Mouse (Mus musculus): ENCODE measurements around the gene Cadps.

Gene Cadps

DNA sequence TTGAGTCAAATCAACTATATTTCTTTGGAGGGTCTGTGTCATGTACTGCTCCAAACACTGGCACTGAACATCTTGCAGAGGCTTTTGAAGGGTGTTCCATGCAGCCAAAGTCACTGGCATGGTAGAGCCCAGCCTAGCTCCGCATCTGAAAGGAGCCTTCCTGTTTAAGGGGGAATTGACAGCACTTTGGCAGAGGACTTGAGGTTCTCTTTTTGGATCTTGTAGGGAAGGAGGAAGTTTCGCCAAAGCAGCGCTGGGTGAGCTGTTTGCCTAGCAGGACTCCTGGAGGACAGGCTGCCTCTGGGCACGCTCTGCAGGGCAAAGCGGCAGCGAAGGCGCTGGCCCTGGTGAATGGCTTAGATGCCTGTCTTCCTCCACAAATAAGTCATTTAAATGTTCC is 363.2 kb downstream of the Cadps start:
- DNase-seq: no peak

DNA sequence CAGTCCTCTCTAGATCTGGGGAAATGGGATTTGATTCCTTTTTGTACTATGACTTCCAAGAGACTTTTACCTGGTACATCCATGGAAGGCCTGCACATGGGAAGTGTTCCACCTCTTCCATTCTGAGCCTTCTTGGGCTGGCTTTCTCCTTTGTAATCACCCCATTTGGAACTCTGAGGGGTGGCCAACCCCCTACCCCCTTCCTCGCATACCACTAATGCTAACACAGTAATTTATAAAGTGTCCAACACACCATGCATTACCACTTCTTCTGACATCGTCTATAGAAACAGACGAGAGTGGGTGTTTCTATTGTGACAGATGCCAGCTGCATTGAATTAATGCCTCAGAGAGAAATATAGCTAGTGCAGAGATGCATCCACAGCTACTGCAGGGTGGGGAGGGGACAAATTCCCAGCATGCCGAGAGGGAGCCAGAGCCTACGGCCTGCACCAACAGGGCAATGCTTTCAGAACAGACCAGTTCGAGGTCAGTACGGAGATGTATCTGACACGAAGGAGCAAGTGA is 367.8 kb downstream of the Cadps start:
- DNase-seq: no peak

DNA sequence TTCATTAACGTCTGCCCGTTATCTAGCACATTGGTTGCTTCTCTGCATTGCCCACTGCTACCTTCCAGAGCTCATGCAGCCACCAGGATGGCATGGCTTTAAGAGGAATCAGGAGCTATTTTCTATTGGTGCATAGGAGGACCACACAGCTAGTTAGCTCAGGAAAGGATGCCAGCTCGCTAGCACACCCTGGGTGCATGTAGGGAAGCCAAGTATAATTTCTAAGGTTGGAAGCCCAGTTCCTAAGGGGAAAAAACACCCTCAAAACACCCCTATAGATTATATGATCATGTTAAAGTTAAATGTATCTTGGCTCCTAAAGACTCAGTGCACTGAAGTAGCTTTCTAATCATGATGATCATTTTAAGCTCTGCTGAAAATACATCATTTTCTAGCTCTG is 372.1 kb downstream of the Cadps start:
- DNase-seq: no peak

DNA sequence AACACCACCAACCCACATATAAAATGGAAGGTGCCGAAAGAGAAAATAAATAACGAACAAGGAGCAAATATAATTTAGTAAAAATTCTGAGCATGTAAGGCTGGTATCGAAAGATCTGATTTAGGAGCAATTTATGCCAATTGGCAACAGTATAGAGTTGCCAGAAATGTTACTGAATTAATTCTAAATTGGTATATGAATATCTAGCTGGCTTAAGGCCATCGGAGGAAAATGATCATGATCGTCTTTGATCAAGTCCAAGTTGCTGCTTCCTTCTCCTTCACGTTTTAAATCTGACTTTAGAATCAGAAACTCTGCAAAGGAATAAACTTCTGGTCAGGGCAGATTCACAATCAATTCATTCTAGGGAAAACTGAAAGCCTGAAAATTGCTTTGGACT is 374.0 kb downstream of the Cadps start:
- no peak for DNase-seq

DNA sequence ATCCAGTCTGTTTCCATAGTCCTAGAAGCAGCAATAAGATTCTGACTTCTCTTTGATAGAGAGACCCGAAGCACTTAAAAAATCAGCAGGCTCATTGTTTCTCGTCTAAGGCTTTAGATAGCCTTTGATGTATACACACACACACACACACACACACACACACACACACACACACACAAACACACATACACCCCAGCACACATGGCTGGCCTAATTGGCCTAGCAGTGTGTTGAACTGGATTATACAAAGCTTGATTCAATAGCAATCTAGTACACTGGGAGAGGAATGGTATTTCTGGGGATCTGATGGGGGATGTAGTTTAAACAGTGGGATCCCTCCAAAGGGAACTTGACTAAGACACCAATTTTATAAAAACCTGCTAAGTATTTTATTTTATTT is 381.9 kb downstream of the Cadps start:
- DNase-seq: no peak

DNA sequence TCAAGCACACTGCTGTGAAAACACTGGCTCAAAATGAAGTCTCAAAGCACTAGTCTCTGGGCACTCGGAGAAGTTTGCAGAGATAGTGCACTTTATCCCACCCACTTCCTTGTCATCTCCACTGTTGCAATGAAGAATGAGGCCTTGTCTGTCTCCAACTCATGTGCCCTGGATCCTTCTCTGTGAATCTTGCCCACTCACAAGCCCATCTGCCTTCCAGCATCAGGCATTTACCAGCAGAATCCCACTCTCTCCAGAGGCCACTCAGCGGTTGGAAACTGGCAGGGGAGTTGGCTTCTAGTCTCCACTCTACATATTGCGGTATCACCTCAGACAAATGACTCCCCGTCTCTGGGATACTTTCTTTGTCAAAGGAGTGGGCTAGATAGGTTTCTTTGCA is 384.9 kb downstream of the Cadps start:
- DNase-seq: no peak

DNA sequence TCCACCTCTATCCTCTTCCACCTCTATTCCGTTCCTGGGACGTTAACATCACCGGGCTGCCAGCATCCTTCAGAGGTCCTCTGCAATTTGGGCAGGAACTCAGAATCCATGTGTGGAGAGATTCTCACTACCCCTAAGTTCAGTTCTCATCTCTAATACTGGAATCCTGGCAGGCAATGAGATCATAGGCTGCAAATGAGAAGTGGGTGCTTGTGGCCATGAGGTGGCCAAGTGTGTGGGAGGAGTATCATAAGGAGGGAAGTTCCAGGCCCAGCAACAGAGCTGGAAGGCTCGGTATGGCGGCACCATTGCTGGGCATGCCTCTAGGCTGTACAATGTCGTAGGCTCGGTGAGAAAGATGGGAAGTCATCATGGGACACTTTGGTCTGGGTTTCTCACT is 385.5 kb downstream of the Cadps start:
- DNase-seq: no peak

DNA sequence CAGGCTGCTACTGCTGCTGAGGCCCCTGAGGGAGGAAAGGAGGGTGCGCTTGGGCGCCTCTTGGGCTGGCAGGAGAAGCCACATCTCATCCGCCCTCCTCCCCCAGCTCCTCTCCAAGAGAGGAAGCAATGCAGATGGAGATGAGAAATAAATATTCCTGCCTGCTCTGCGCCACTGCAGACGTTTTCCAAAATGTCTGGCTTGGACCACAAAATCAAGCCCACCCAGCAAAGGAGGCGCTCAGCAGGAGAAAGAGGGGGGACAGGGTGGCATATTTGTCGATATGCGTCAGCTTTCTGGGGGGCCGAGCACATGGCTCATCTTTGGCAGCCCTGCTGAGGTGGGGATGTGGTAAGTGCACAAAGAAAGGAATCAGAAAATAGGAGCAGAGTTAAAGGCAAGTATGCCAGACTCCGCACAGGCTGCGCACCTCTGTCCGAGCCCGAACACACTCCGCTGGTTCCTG is 385.9 kb downstream of the Cadps start:
- no peak for DNase-seq

DNA sequence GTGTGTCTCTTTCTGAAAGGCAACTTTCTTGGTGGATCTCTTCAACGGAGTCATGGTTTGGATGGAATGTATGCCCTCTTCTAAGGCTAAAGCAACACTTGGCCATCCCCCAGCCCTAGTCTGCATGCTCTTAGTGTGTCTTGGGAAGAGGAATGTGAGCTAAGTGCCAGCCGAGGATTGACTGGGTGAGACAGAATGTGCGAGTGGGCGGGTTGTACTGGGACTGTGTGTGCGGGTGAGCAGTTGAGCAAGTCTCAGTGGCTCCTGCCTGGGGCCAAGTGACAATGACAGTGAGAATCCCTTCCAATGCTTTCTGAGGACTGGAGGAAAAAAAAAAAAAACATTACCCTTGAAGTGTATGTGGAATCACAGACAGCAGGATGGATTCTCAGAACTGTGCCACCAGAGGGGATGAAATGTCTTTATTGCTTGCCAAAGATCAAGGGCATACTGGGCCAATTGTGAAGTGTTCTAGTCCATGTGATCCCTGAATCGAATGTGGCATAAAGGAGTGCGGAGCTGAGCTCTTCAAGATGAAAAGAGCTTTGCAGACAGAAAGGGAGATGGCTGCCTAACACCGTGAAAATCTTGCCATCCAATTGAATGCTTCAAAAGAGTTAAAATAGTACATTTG is 394.7 kb downstream of the Cadps start:
- DNase-seq: peak in 1 of 2 experiments; percentile 2

DNA sequence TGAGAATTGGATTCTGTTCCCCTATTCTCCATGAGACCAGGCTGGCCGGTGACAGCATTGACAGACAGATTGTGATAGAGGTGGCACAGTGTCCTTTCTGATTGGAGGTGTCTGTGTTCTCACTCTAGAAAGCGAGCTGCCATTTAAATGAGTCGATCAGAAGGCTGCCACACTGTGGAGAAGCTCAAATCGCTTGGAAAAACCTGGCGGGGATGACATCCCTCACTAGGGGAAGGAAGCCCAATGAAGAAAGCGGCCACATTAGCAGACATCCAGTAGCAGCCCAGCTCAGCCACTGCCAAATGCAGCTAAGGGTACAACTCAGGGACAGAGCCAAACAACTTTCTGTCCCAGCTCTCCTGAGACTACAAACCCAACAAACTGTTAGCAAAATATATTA is 397.6 kb downstream of the Cadps start:
- no peak for DNase-seq

DNA sequence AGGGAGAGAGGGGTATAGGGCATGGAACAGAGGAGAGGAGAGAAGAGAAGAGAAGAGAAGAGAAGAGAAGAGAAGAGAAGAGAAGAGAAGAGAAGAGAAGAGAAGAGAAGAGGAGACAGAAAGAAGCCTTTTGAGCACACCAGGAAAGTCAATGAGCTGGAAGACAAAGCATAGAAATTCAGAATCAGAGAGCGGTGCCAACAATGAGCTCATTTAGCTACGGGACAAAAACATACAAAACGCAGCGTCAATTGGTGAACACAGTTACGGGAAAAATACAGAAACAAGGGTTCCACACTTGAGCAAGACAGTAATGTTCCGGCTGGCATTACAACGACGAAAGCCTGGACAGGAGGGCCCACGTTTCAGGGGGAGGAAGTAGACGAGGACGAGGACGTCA is 412.6 kb downstream of the Cadps start:
- DNase-seq: no peak

DNA sequence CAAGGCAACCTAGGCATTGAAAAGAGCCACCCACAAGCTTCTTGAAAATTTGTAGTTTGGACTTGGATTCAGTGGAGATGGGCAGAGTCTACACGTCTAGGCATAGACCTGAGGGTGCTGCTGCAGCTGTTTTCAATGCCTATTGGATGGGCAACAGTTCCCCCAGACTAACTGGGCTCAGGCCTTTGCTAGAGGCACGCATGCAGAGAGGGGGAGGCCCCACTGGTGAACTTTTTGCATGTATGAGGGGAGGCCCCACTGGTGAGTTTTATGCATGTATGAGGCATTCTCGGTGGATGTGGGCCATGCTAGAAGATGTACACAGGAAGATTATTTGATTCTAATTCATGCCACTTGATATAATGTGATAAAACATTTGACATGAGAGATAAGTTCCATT is 413.1 kb downstream of the Cadps start:
- DNase-seq: no peak

DNA sequence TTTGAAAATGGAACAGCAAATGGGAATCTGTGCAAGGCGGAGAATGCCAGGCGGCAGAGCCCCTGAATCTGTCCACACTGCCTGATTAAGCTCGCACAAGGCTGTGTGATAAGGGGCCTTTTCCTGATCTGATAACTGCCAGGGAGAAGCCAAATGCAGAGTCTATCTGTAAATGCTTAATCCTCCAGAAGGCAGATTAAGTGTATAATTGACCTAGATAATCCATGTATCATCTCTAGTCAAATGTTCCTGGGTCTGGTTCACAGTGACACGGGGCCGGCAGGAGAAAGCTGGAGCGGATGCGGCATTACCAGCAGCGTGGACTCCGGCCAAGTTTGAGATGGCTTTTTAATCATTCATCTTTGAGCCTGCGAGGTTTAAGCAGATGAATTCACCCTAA is 416.3 kb downstream of the Cadps start:
- DNase-seq: no peak

DNA sequence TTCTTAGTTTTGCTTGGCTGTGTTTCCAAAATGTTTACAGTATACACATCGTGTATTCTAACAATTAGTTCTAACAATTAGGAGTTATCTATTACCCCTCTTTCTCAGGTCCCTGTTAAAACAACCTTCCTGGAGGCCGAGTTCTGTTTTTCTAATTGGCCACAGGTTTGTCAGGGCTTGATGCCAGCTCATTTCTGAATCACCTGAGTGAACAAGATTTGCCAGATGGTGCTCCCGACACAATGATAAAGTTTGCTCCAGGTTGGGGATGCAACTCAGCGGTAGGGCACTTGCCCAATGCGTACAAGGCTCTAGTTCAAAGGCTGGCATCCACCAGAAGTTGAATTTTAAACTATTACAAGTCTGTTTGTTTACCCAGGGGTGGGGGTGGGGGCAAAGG is 417.7 kb downstream of the Cadps start:
- DNase-seq: no peak

DNA sequence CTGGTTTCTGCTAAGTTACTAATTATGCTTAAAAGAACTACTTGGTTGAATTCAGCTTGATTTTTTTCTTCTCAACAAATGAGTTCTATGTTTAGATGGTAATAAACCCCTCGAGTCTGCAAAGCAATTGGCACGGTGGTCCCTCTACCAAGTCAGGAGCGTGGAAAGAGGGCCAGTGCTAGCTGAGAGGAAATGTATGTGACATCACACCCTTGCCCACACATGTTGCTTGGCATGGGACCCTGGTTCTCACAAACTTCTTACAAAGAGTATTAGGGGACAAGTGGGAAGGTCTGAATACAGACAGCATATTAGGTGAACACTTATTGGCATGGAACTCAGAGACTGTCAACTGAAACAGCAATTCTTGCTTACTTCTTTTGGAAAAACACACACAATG is 418.2 kb downstream of the Cadps start:
- DNase-seq: no peak

DNA sequence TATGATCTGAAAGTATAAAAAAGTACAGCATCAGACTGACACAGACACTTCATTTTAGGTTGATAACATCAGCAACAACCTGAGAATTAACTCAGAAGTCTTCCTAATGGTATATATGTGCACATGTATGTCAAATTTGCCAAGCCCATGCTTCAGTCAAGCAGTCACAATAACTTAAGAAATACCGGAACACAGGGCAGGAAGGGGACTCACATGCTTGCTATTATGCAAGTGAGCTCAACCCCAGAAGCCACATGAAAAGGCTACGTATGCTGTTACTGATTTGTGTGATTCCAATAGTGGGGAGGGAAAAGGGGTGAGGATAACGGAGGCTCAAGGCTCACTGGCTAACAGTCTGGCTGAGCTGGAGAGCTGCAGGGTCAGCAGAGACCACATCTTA is 418.8 kb downstream of the Cadps start:
- no peak for DNase-seq

DNA sequence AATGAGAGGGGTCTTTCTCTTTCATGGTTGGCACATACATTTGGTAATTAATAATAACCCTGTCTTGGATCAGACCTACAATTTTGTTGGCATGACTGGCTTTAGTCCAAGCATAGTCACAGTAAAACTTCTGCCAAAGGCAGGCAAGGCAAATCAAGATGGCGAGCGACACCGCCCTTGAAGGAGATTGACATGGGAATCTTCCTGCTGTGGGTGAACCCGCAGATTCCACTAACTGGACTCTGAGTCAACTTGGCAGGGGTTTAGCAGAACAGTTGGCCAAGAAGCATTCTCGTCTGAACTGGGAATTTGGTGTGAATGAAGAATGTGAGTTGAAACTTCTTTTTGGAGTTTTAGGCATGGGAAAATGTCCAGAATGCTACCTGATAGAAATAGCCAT is 422.8 kb downstream of the Cadps start:
- no peak for DNase-seq

DNA sequence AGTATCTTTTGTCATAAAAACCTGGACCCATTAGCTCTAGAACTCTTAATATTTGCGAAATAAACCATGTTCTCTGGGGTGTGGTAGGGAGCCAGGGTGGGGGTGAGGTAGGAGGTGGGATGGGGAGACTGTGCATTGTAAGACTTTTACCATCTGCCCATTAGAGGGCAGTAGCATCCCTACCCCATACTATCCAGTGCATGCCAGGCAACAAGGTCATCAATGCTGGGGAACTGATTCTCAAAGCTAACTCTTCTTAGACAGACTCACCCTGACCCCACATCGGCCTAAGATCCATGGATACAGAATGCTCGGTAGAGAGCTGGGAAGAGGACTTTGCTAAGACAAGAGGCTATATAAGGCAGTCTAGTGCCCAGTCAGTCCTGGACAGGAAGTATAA is 425.3 kb downstream of the Cadps start:
- no peak for DNase-seq

DNA sequence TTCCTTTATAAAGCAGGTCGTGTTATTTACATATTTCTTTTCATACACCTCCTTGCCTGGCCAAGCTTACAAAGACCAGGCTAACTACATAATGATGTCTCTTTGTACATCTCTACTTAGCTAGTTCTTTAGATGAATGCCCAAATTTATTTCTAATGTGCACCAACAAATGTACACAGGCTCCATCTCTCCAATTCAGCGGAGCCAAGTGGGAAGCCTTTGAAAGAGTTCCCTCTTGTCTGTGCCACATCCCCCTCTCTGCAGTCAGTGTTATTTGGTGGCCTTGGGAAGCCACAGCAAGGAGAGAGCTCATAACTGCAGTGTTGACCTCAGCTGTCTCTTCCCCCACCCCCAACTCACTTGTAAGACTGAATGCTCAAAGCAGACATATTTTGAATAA is 428.6 kb downstream of the Cadps start:
- no peak for DNase-seq

DNA sequence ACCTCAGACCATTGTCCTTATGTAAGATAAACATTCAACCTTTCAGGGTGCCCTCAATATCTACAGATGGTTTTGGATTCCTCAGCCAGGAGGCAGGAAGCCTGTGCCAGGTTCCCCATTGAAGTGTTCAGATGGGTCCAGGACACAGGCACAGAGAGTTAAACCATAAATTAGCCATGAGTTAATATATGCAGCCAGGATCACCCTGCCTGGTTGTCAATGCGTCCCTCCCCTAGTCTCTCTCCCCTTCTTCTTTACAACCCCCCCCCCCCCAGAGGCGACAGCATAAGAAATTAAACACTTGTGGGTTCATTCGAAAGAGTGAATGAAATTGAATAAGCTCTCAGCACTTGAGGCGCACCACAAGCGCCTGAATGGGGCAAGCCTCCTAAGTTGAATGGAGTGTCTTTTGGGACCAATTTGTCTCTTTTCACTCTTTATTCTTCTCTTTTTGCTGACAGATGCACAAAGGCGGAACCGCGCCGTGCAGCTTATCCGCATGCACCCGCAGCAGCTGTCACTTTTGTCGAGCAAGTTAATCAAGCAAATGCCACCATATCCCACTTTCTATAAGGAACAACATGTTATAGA is 429.5 kb downstream of the Cadps start:
- no peak for DNase-seq

DNA sequence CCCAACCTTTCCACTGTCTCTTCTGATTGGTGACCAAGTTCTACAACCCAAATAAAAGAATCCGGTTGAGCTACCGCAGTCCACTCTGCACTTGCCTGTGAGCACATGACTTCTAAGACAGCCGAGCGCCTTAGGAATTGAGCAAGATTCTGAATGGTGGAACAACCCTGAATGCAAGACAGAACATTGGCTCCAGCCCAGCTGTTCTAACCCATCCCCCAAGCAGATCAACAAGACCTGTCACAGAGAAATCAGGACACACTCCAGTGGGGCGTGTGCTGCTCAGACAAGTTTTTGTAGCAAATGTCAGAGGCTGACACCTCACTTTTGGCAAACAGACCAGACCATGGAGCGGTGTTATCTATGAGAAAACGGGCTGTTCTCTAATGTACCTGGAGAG is 431.7 kb downstream of the Cadps start:
- no peak for DNase-seq

DNA sequence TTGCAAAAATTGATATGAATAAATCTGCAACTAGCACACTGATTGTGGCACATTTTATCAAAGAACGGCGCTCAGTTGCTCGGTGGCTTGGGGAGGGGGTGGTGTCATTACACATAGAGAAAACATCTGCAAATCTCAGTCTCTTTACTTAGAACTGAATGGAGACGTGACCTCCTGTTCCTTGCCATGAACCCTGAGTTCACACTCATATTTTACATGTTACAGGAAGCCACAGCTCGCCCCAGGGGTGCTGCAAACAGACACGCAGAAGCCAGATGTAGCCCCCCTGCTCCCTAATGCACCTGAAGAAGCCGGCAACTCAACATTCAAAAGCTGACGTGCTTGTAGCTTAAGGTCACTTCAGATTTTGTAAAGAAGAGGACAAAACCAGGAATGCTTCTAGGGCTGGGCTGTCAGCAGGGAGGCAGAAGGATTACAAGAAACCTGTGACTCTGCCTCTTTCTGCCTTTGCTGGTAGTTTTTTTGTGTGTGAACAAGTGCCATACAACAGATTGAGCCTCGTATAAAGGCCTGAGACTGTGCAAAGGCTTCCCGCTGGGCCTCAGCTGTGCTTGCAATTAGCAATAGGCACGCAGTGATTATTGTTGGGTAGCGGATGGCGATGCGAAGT is 434.0 kb downstream of the Cadps start:
- no peak for DNase-seq

DNA sequence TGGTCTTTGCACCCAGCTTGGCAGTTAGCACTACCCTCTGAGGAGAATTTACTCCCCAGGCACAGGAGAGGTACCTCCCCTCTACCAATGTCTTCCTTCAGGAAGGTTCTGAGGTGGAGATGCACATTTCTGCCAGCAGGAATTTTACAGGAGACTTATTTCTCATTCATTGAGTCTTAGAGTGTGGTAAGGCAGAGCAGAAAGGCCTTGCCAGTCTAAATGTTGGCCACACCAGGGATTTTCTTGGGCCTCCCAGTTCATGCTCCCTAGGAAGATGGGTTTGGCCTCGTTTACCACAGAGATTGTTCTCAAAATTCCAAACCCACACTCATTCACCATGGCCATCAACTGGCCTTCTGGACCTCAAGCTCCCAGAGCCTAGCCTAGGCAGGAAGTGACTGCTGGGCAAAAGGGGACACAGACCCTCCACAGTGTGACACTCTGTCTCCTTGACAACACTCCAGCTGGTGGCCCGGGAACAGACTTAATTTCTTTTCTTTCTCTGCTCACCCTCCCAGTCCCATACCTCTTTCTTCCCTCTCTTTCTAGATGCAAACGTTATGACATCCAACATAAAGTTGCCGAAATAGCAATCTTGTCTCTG is 434.6 kb downstream of the Cadps start:
- no peak for DNase-seq

DNA sequence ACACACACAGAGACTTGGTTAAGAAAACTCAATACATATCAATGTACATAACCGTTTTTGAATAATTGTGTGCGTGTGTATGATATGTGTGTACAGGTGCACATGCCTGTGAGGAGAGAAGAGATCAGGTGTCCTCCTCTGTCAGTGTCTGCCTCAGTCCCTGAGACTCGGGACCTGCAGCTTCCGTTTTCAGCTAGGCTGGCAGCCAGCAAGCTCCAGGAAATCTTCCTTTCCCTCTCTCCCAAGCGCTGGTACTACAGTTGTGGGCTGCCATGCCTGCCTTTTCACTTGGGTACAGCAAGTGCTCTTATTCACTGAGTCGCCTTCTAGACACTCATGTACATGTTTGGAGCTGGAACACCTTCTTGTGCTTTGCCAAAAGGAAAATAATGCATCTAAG is 435.7 kb downstream of the Cadps start:
- no peak for DNase-seq

Data from lung, adult 18-20 months (tissue).